Mouse (Mus musculus) neural tube, embryonic 12.5 days (tissue): ENCODE measurements around the gene Fbxl2. TPM values are rescaled to one million over a fixed set of nuclear protein-coding genes. Genes with fewer than 3 reads are reported as not detected.

Experiments used
- ATAC-seq: fragments of 200-750 bp; cut with Nextera tagmentation; 2 replicates; pipeline ENCODE4 v1.8.0; 2017; ENCODE audit warnings: low read depth, mild to moderate bottlenecking, moderate TSS enrichment, moderate library complexity; ENCODE audit not compliant: low FRiP score
- H3K27ac ChIP-seq: fragments of 300-500 bp; sonication (generic); 2 replicates; pipeline ENCODE4 v1.5.1; 2016
- H3K27me3 ChIP-seq: fragments of 300-500 bp; sonication (generic); replicated peaks from 2 replicates; pipeline ENCODE4 v1.6.1; 2016; ENCODE audit warnings: mild to moderate bottlenecking
- H3K36me3 ChIP-seq: fragments of 300-500 bp; sonication (generic); 2 replicates; pipeline ENCODE4 v1.6.1; 2016; ENCODE audit warnings: mild to moderate bottlenecking
- H3K4me1 ChIP-seq: fragments of 300-500 bp; sonication (generic); 2 replicates; pipeline ENCODE4 v1.6.1; 2016
- H3K4me2 ChIP-seq: fragments of 300-500 bp; sonication (generic); replicated peaks from 2 replicates; pipeline ENCODE4 v1.6.1; 2016; ENCODE audit warnings: mild to moderate bottlenecking
- H3K4me3 ChIP-seq: fragments of 300-500 bp; sonication (generic); 2 replicates; pipeline ENCODE4 v1.5.1; 2016
- H3K9ac ChIP-seq: fragments of 300-500 bp; sonication (generic); 2 replicates; pipeline ENCODE4 v1.6.1; 2016; ENCODE audit warnings: mild to moderate bottlenecking
- H3K9me3 ChIP-seq: fragments of 300-500 bp; sonication (generic); 2 replicates; pipeline ENCODE4 v1.6.1; 2016; ENCODE audit warnings: mild to moderate bottlenecking
- WGBS: fragments of 180-500 bp; shearing (Covaris S2); methylation state at CpG from one replicate; pipeline ENCODE4 v1.1.7; 2016; 5-methylcytosine and 5-hydroxymethylcytosine counted together
- polyA plus RNA-seq: library from polyadenylated mRNA; unstranded; fragments of >200 nt; fragmentation: Nextera tagmentation; extraction: Ambion mirVana; gene quantifications from 2 replicates; pipeline ENCODE4 v1.2.1, GENCODE M21; 2016

Gene Fbxl2
- polyA plus RNA-seq, 1 experiment from 2014 or later: 13.2 TPM

GRCm38 (mm10) chr9:113930534-113931374 lies 115.2 kb downstream of the Fbxl2 start, which contains the start of gene Ubp1:
Gene Ubp1 (plus strand): TSS chr9:113930934.
- peak within 1 kb of the TSS; percentile 88 for H3K4me2 ChIP-seq
- peak within 1 kb of the TSS; percentile 93 for H3K27ac ChIP-seq
- H3K36me3 ChIP-seq: no peaks in the 10 kb centered on the region
- WGBS: 2% methylated on average over 64 of the region's 86 CpGs
- H3K9ac ChIP-seq: peak within 1 kb of the TSS; percentile 95
- peak; percentile 97 for ATAC-seq
- H3K27me3 ChIP-seq: no peaks in the 10 kb centered on the region
- H3K4me1 ChIP-seq: peaks cover 22% of the 10 kb centered on the region
- H3K4me3 ChIP-seq: peak within 1 kb of the TSS; percentile 98
- no peaks in the 10 kb centered on the region for H3K9me3 ChIP-seq

- peak overlapping the region; percentile 61 for H3K4me2 ChIP-seq
- peaks cover 3% of the 10 kb centered on the region; the same call in 1 of the 2 replicates for H3K36me3 ChIP-seq
- WGBS: 76% methylated on average over 1 of the region's 1 CpGs
- no peak overlapping the region for H3K4me3 ChIP-seq
- H3K9me3 ChIP-seq: no peaks in the 10 kb centered on the region
- H3K27ac ChIP-seq: no peak overlapping the region
- ATAC-seq: no peak
- no peak overlapping the region for H3K9ac ChIP-seq
- H3K4me1 ChIP-seq: peaks cover 16% of the 10 kb centered on the region
- H3K27me3 ChIP-seq: no peaks in the 10 kb centered on the region
Measured at GRCm38 (mm10) chr9:113929676-113930075, 116.3 kb downstream of the Fbxl2 start.

GRCm38 (mm10) chr9:113928591-113928990 lies 117.4 kb downstream of the Fbxl2 start:
- Histone ChIP-seq H3K4me3 (no peak overlapping the region), H3K9me3 (no peaks in the 10 kb centered on the region), H3K4me2 (no peak overlapping the region), H3K27ac (no peak overlapping the region), H3K27me3 (no peaks in the 10 kb centered on the region), H3K36me3 (peaks cover 6% of the 10 kb centered on the region; the same call in 1 of the 2 replicates), H3K9ac (no peak overlapping the region), H3K4me1 (peaks cover 15% of the 10 kb centered on the region)
- no peak for ATAC-seq
- 85% methylated on average over 4 of the region's 4 CpGs for WGBS

GRCm38 (mm10) chr9:113924883-113925282 lies 121.1 kb downstream of the Fbxl2 start:
- Histone ChIP-seq H3K36me3 (peaks cover 17% of the 10 kb centered on the region), H3K27me3 (no peaks in the 10 kb centered on the region), H3K9me3 (no peaks in the 10 kb centered on the region), H3K4me2 (no peak overlapping the region), H3K27ac (no peak overlapping the region), H3K4me1 (no peaks in the 10 kb centered on the region), H3K9ac (no peak overlapping the region), H3K4me3 (no peak overlapping the region)
- WGBS: 90% methylated on average over 5 of the region's 5 CpGs
- no peak for ATAC-seq

- Histone ChIP-seq H3K4me2 (no peak overlapping the region), H3K27ac (no peak overlapping the region), H3K36me3 (peaks cover 28% of the 10 kb centered on the region), H3K4me1 (no peaks in the 10 kb centered on the region), H3K4me3 (no peak overlapping the region), H3K27me3 (no peaks in the 10 kb centered on the region), H3K9ac (no peak overlapping the region), H3K9me3 (no peaks in the 10 kb centered on the region)
- no peak for ATAC-seq
- whole genome bisulfite sequencing: 95% methylated on average over 5 of the region's 5 CpGs
Measured at GRCm38 (mm10) chr9:113922677-113923076, 123.3 kb downstream of the Fbxl2 start.

- ATAC-seq: no peak
- Histone ChIP-seq H3K4me1 (no peaks in the 10 kb centered on the region), H3K9me3 (no peaks in the 10 kb centered on the region), H3K4me2 (no peak overlapping the region), H3K27ac (no peak overlapping the region), H3K36me3 (peaks cover 67% of the 10 kb centered on the region), H3K4me3 (no peak overlapping the region), H3K27me3 (no peaks in the 10 kb centered on the region), H3K9ac (no peak overlapping the region)
- 95% methylated on average over 5 of the region's 5 CpGs for WGBS
Measured at GRCm38 (mm10) chr9:113915789-113916188, 130.2 kb downstream of the Fbxl2 start.

Other genes starting within 250 kb of the Fbxl2 start
- gene Ubp1, start 115.3 kb downstream of the Fbxl2 start, polyA plus RNA-seq: 49.3 and 52.0 TPM in 2 replicates
- 1.8 and 2.3 TPM in 2 replicates for gene Susd5, start 10.9 kb upstream of the Fbxl2 start, polyA plus RNA-seq